Mouse (Mus musculus) urinary bladder, postnatal 0 days (tissue): Measurements from ENCODE around the gene Ift43. TPM values are rescaled to one million over a fixed set of nuclear protein-coding genes. Genes with fewer than 3 reads are reported as not detected.

Source experiments
- polyA plus RNA-seq: library from polyadenylated mRNA; unstranded; fragments of >200 nt; fragmentation: Nextera tagmentation; extraction: Ambion mirVana; gene quantifications from 2 replicates; pipeline ENCODE4 v1.2.1, GENCODE M21; 2015

Ift43 gene
- polyA plus RNA-seq, result 132 and 153 TPM in 2 replicates

GRCm38 (mm10) chr12:86082481-86083012 is at the start of gene Ift43:
Ift43 (plus strand) TSS chr12:86082541.

DNA sequence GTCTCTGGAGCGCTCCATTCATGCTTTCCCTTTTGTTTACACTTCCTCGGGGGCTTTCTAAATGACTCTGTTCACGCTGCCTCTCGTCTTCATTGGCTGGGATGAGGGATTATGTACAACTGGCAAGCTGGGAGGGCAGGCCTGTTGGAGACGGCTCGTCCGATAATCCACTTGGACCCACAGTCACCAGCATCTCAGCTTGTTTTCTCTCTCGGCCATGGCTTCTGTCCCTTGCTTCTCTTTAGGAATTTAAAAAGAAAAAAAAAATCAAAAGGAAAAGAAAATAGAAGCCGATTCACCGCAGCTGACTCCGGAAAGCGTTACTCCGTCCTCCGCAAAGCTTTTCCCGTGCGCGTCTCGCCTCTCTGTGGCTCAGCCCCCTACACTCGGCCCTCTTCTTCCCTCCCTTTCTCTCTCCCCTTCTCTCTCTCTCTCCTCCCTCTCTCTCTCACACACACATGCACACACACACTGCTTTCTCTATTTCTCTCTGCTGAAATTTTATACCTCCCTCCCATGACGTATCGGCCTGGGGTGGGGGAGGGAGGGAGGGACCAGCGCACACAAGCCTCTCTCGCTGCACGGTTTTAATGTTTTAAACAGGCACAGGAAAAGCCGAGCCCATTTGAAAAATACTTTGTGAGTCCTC is 3.7 kb upstream of the Ift43 start, which contains the start of gene Tgfb3:
Gene Tgfb3 (minus strand): TSS at position 489 of the 649 bp plus-strand sequence.

Other genes starting within 250 kb of the Ift43 start
- gene Tgfb3, start 3.5 kb upstream of the Ift43 start, polyA plus RNA-seq, result 61.7 and 111 TPM in 2 replicates
- gene Gpatch2l, start 159.3 kb downstream of the Ift43 start, polyA plus RNA-seq, result 10.5 and 12.0 TPM in 2 replicates